8 mouse cellular contexts compared by ENCODE assay signal in genomic region chr6:138140336-138140735, GRCm38 (mm10). TPM values are rescaled to one million over a fixed set of nuclear protein-coding genes. Genes with fewer than 3 reads are reported as not detected.
DNase-seq lines count a peak whose midpoint lies in the region; ATAC-seq lines count a peak whose summit lies in the region.

No protein-coding gene starts in this region.

- no peaks in the 10 kb centered on the region for H3K36me3 ChIP-seq in embryonic facial prominence, embryonic 11.5 days (replicated peaks; ENCODE audit: control insufficient read depth, insufficient read depth, low read depth, low read length)
- no peaks in the 10 kb centered on the region for H3K36me3 ChIP-seq in heart, embryonic 11.5 days (ENCODE audit: control insufficient read depth, insufficient read depth, low read length)
- H3K36me3 ChIP-seq in kidney, embryonic 15.5 days, result no peaks in the 10 kb centered on the region

- H3K4me2 ChIP-seq in embryonic facial prominence, embryonic 11.5 days (ENCODE audit: low read depth, low read length), result peak overlapping the region; percentile 46
- H3K4me2 ChIP-seq in heart, embryonic 11.5 days, result peak overlapping the region; percentile 77
- peak overlapping the region; percentile 77 for H3K4me2 ChIP-seq in kidney, embryonic 15.5 days

- no peaks in the 10 kb centered on the region for H3K9me3 ChIP-seq in embryonic facial prominence, embryonic 11.5 days (replicated peaks; ENCODE audit: control insufficient read depth, low read length)
- no peaks in the 10 kb centered on the region for H3K9me3 ChIP-seq in heart, embryonic 11.5 days (replicated peaks; ENCODE audit: control insufficient read depth, low read length)
- H3K9me3 ChIP-seq in kidney, embryonic 15.5 days (replicated peaks), result no peaks in the 10 kb centered on the region

- no peak overlapping the region for H3K27ac ChIP-seq in embryonic facial prominence, embryonic 11.5 days (replicated peaks; ENCODE audit: low read depth, low read length)
- no peak overlapping the region for H3K27ac ChIP-seq in heart, embryonic 11.5 days (ENCODE audit: low read depth, low read length)
- H3K27ac ChIP-seq in kidney, embryonic 15.5 days, result peak overlapping the region; percentile 87

- DNase-seq in adrenal gland, adult 2 months, result peak; percentile 91
- peak; percentile 84 for DNase-seq in embryonic facial prominence, embryonic 11.5 days (ENCODE audit: low spot score)
- DNase-seq in lung, postnatal 25 days (ENCODE audit: low spot score), result peak; percentile 80
- peak; percentile 73 for DNase-seq in retina, postnatal 1 day
- DNase-seq in MN1 (ENCODE audit: low spot score), result no peak

- H3K9ac ChIP-seq in embryonic facial prominence, embryonic 11.5 days (replicated peaks; ENCODE audit: low read length), result peak overlapping the region; percentile 54
- peak overlapping the region; percentile 69 for H3K9ac ChIP-seq in heart, embryonic 11.5 days (ENCODE audit: low read depth, low read length)
- peak overlapping the region; percentile 53 for H3K9ac ChIP-seq in kidney, embryonic 15.5 days

- no peaks in the 10 kb centered on the region for H3K4me1 ChIP-seq in embryonic facial prominence, embryonic 11.5 days (ENCODE audit: control insufficient read depth, insufficient read depth, low read length)
- peaks cover 7% of the 10 kb centered on the region for H3K4me1 ChIP-seq in heart, embryonic 11.5 days (ENCODE audit: control insufficient read depth, insufficient read depth, low read length)
- H3K4me1 ChIP-seq in kidney, embryonic 15.5 days, result peaks cover 32% of the 10 kb centered on the region

- under 1% methylated on average over 14 of the region's 16 CpGs for WGBS in embryonic facial prominence, embryonic 11.5 days
- under 1% methylated on average over 16 of the region's 16 CpGs for WGBS in heart, embryonic 11.5 days (ENCODE audit: insufficient replicate concordance)
- 0% methylated on average over 16 of the region's 16 CpGs for WGBS in kidney, embryonic 15.5 days

- peak overlapping the region; percentile 37 for H3K4me3 ChIP-seq in embryonic facial prominence, embryonic 11.5 days (ENCODE audit: low read depth, low read length)
- peak overlapping the region; percentile 53 for H3K4me3 ChIP-seq in heart, embryonic 11.5 days (ENCODE audit: low read depth, low read length)
- peak overlapping the region; percentile 61 for H3K4me3 ChIP-seq in kidney, embryonic 15.5 days (replicated peaks)

- no peaks in the 10 kb centered on the region for H3K27me3 ChIP-seq in embryonic facial prominence, embryonic 11.5 days (ENCODE audit: control insufficient read depth, insufficient read depth, low read length)
- no peaks in the 10 kb centered on the region for H3K27me3 ChIP-seq in heart, embryonic 11.5 days (ENCODE audit: control insufficient read depth, insufficient read depth, low read length)
- H3K27me3 ChIP-seq in kidney, embryonic 15.5 days, result no peaks in the 10 kb centered on the region

- ATAC-seq in embryonic facial prominence, embryonic 11.5 days (replicated peaks; ENCODE audit: insufficient number of reproducible peaks, low FRiP score, low TSS enrichment, low read depth), result peak; percentile 90
- peak; percentile 64; the same call in 1 of the 2 replicates for ATAC-seq in heart, embryonic 11.5 days (replicated peaks; ENCODE audit: insufficient number of reproducible peaks, low FRiP score, low TSS enrichment)
- peak; percentile 87 for ATAC-seq in kidney, embryonic 15.5 days (replicated peaks; ENCODE audit: low FRiP score)
- no peak for ATAC-seq in inflammation-experienced regulatory T-cells, adult 6 months

RNA-seq across cellular contexts. Expression of gene Mgst1, which starts 0.2 kb away (rescaled TPM):
- 1,000 to 10,000 TPM; 1,146 to 3,232 TPM for total RNA-seq in adrenal gland, adult 2 months (2021)
- polyA plus RNA-seq in adrenal gland, adult 2 months (2012; rRNA removed), result 1,083 and 2,266 TPM in 2 replicates
- polyA plus RNA-seq in embryonic facial prominence, embryonic 11.5 days (2014; fragmentation: Nextera tagmentation; extraction: Ambion mirVana), result 93.5 and 93.7 TPM in 2 replicates
- polyA plus RNA-seq in heart, embryonic 11.5 days (2014; fragmentation: Nextera tagmentation; extraction: Ambion mirVana), result 76.1 and 76.6 TPM in 2 replicates
- polyA plus RNA-seq in kidney, embryonic 15.5 days (2015; fragmentation: Nextera tagmentation; extraction: Ambion mirVana), result 221 and 251 TPM in 2 replicates
- 1 to 10 TPM in 1 of 3 experiments, not detected in 2; 1.8 TPM for polyA plus RNA-seq in inflammation-experienced regulatory T-cells, adult 6 months (2017; shearing (Covaris generic))

Comparison
In these comparisons a context has a peak if more than half of its experiments do, and no peak if none do; other contexts are left out.
1. RNA of gene Mgst1, which starts 0.2 kb away (polyA plus RNA-seq): 1,083 to 2,266 TPM in adrenal gland, adult 2 months, 221 to 251 TPM in kidney, embryonic 15.5 days, 93.5 to 93.7 TPM in embryonic facial prominence, embryonic 11.5 days and 76.1 to 76.6 TPM in heart, embryonic 11.5 days; 1.8 TPM in inflammation-experienced regulatory T-cells, adult 6 months; every median in the first group is over 10 times any median in the second.
2. Peak in every context shown above with its lines, with median percentiles within 50 percentile points of each other: H3K4me2 ChIP-seq, H3K4me3 ChIP-seq and H3K9ac ChIP-seq.